Mouse (Mus musculus) neural tube, embryonic 10.5 days (tissue): ENCODE data around the gene Steap4.
"Not testable (repeated sequence)": the region's sequence is repeated elsewhere in the genome, so short reads cannot be mapped to it uniquely, and the experiment has no call there.

Experiments
- DNase-seq: peaks from one replicate; pipeline ENCODE4 v3.0.0-alpha.2; 2017; ENCODE audit warnings: low spot score; ENCODE audit errors: extremely low spot score

Gene Steap4

DNA sequence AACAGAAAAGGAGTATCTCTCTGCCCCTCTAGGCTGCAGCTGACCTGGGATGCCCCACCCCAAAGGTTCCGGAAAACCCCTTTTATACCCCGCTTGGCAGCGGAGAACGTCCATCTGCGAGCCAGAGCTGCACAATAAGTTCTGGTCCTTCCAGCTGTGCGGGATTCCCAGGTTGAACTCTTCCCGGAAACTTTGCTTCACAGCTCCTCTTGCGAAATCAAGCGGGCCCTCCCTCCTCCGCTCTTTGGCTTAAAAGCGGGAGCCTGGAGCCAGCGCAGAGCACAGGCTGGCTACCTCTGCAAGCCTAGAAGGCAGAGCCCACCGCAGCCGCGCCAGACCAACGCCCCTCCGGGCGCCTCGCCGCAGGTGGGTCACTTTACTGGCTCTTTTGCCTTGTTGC, at the start of gene Steap4:
Gene Steap4, plus strand, starts transcription at position 282 of the 400 bp plus-strand sequence.
- peak; percentile 30 for DNase-seq

DNA sequence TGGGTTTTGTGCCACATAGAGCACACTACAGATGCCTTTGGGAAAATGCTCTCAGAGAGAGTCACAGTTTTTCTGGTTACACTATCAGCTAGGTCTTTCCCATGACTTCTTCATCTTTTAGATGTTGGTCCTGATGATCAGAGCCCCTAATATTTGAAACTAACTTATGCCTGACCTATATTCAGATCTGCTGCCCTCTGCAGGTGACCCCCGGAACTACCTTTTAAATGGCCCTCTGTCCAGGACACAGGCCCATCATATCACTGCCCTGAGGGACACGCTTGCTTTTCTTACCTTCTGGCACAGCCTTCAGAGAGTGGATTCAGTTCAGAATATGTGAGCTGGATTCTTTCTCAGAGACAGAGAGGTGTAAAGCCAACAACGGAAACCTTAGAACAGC, 48.3 kb upstream of the Steap4 start:
- peak; percentile 13 for DNase-seq

DNA sequence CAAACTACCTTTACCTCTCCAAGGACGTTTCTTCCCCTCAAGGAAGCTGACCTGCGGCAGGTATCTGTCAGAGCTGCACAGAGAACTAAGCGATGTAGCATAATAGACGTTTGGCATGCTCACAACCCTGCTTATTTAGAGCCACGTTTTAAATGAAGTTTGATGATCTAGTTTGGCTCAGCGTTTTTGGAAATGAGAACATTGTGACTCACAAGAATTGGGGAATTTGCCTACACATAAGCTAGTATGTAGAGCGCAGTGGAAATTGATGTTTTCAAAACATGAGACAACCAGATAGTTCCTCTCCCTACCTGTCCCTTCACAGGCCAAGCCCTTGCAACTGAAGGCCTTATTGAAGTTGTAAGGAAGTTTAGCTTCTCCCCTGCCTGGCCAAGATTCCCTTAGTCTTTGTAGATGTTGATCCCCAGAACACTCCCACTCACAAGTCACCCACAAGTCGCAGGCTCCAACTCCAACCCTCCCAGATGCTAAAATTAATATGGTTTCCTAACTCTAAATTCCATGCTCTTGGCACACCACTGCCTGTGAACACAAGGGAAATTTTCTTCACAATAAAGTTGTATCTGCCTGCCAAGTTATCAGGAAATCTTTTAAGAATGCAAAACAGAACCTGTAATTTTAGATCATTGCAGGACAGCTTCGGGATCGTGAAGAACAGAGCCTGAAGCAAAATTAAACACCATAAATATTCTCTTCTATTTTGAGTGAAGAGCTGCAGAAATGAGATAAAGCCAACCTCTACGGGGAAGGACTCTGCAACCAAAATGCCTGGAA, 42.6 kb upstream of the Steap4 start:
- no peak for DNase-seq

DNA sequence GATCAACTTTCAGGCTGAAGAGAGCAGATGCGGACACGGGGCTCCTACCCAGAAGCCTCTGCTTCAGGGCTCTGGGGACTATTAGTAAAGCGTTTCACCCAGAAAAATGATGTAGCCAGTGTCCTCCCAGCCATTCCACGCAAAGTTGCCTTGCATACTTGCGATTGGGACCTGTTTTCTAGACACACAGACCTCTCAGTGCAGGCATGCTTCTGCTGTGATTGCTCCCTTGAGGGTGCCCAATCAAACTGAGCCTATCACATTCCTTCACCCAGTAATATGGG, 42.0 kb upstream of the Steap4 start:
- DNase-seq: no peak

- no peak for DNase-seq
These were observed 40.6 kb upstream of the Steap4 start for GRCm38 (mm10) chr5:7919681-7920080.

GRCm38 (mm10) chr5:7922751-7923150, 37.5 kb upstream of the Steap4 start:
- no peak for DNase-seq

- DNase-seq: no peak
These were observed 36.6 kb upstream of the Steap4 start for GRCm38 (mm10) chr5:7923666-7924065.

DNA sequence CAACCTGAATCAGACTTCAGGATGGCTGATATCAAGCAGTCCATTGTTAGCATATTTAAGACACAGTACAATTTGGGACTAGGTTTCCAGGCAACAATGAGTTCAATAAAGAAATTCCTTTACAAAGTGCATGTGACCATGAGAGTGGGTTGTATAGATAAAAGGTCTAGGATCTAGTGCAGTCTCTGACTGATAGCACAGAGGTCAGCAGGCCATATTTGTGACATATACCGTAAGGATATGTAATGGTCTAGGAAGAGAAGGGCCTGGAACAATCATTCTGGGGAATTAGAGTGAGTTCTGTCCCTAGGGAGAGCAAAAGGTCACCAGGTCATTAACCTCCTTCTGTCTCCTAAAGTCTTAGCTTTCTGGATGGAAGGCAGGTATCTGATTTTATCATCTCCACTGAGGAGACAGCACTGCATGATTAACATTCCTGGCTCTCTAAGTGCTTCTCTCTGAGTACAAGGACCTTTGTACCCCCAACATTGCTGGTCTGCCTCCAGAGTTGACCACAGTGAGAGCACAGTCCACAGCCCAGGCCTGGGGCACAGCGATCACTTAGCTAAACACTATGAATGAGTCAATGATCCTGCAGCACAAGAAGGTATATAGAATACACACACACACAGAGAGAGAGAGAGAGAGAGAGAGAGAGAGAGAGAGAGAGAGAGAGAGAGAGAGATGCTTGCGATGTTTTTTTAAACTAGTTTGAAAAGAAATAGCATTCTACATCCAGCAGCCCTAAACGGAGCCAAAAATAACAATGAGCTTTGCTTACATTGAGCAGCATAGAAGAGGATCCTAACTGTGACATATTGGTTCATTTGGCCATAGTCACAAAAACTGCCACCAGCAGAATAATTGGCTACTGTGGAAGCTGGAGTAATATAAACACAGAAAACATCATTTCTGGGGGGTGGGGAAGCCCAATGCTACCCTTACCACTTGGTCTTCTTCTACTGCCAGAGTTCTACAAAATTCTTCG, 27.7 kb upstream of the Steap4 start:
- peak; percentile 12 for DNase-seq

GRCm38 (mm10) chr5:7933495-7933894, 26.8 kb upstream of the Steap4 start:
- DNase-seq: not testable (repeated sequence)

DNA sequence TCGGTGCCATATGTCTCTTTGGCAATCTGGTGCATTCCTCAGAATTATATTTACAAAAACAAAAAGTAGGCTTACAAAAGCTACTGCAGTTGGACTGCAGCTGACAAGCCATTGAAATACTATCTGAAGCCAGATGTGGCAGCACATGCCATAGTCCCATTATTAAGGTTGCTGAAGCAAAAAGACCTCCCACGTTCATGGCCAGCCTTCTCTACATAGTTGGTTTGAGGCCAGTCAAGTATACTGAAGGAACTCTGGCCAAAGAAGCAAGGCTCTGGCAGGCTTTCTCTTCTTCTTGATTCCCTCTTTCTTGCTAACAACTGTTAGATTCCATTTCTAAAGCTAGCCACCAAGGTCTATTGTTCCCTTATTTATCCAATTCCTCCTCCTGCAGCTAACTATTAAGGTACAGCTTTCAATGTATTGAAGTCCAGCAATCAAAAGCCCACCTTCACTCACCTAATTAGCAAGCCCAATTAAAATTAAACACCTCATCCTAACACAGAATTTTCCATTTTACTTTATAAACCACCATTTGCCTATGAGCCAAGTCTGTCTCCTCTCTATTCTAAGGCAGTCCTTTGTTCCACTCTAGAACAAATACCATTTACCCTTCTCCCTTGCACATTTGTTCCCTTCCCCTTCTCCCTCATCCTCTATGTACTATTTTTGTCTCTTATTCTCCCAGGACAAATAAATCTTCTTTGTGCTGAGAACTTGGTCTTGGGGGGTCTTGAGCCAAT, 26.2 kb upstream of the Steap4 start:
- DNase-seq: no peak

GRCm38 (mm10) chr5:7954838-7955237, 5.4 kb upstream of the Steap4 start:
- no peak for DNase-seq

DNA sequence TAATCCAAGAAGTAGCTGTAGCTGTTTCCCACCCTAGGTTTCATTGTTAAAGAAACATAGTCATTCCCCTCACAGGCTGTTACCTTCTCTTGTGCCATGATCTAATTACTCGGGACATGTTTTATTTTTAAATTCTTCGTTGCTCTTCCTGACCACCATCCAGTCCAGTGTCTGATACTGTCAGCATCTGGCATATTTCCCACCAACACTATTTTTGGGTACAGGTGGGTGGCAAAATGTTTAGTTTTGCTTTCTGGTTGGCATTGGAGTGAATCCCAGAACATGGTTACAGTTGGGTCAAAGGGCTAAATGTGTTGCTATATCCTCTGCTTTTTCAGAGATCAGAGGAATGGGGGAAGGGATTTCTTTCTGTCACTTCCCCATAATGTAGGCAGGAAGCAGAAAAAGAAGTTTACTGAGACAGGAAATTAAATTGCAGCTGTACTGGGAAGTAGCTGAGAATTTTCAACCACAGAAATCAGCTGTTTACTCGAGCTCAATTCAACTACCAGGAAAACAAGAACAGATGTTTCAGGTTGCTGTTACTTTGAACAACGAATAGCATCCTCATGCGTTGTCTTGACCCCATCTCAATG, 4.8 kb upstream of the Steap4 start:
- no peak for DNase-seq

GRCm38 (mm10) chr5:7958061-7958460, 2.2 kb upstream of the Steap4 start:
- DNase-seq: no peak

DNA sequence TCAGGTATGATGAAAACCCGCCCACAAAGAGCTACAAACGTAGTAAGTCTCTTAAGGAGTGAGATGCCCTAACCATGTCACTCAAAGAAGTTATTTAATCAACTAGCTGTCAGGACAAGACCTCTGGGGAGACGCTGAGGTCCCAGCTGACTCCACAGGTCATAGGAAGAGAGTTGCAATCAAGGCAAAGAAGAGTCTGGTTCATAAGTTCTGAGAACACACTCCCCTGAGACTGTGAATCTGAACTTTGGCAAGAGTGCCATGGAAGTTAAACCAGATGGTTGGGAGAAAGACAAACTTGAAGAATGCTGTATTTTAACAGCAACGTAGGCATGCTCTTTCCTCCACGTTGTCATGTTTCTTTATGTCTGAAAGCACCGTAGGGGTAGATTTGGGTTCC, 971 bp upstream of the Steap4 start:
- no peak for DNase-seq

- no peak for DNase-seq
These were observed 856 bp downstream of the Steap4 start for GRCm38 (mm10) chr5:7961113-7961512.

- DNase-seq: peak; percentile 29
These were observed 5.0 kb downstream of the Steap4 start for GRCm38 (mm10) chr5:7965281-7965680.

- DNase-seq: no peak
These were observed 7.9 kb downstream of the Steap4 start for GRCm38 (mm10) chr5:7968152-7968551.

- DNase-seq: no peak
These were observed 12.0 kb downstream of the Steap4 start for GRCm38 (mm10) chr5:7972266-7972665.

- no peak for DNase-seq
These were observed 14.4 kb downstream of the Steap4 start for GRCm38 (mm10) chr5:7974522-7975197.

- no peak for DNase-seq
These were observed 20.3 kb downstream of the Steap4 start for GRCm38 (mm10) chr5:7980586-7980985.

- no peak for DNase-seq
These were observed 27.7 kb downstream of the Steap4 start for GRCm38 (mm10) chr5:7987962-7988361.
